In the genomic region with DNA sequence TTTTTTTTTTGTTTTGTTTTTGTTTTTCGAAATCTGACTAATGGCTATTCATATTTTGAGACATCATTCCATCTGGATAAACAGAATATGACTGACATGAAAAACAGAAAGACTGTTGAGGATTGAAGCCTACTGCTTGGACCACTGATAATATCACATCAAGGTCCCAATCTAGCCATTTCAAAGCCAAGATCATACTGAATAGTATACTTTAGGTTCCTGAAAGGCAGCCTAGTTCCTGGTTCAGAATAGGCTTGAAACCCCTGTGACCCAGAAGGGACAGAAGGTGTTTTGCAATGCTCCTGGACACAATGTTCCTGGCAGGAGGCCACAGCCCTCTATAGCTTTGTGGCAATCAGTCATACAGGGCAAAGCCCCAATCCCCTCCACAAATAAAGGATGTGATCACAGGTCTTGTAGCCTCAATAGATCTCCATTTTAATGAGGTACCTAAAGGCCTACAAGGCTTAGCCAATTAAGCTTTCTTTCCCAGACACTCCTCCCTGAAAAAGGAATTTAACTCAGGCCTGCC, we compare ENCODE assay signal across 17 mouse cellular contexts. TPM values are rescaled to one million over a fixed set of nuclear protein-coding genes. Genes with fewer than 3 reads are reported as not detected.
DNase-seq lines count a peak whose midpoint lies in the region; ATAC-seq lines count a peak whose summit lies in the region.
"Had no signal": no experiment of that assay in that cellular context is flagged by ENCODE, and none has a peak within 500 bp of the region (broad histone marks: within the 10 kb centered on the region; RNA-seq: fewer than 3 reads in every experiment).

No protein-coding gene starts in this region.

- no peak overlapping the region for H3K9ac ChIP-seq in embryonic facial prominence, embryonic 11.5 days (replicated peaks; ENCODE audit: low read length)
- H3K9ac ChIP-seq in liver, embryonic 16.5 days (ENCODE audit: low read depth, low read length), result no peak overlapping the region
- H3K9ac ChIP-seq in liver, embryonic 11.5 days (ENCODE audit: low read depth, low read length), result no peak overlapping the region

- no peaks in the 10 kb centered on the region; the same call in 1 of the 2 replicates for H3K9me3 ChIP-seq in embryonic facial prominence, embryonic 11.5 days (replicated peaks; ENCODE audit: control insufficient read depth, low read length)
- peaks cover 12% of the 10 kb centered on the region for H3K9me3 ChIP-seq in embryonic facial prominence, embryonic 10.5 days
- H3K9me3 ChIP-seq in liver, embryonic 16.5 days (replicated peaks; ENCODE audit: control insufficient read depth, low read length), result no peaks in the 10 kb centered on the region
- H3K9me3 ChIP-seq in liver, embryonic 11.5 days (ENCODE audit: control insufficient read depth, low read length), result no peaks in the 10 kb centered on the region; the same call in 1 of the 2 replicates

- no peaks in the 10 kb centered on the region for H3K4me1 ChIP-seq in embryonic facial prominence, embryonic 11.5 days (ENCODE audit: control insufficient read depth, insufficient read depth, low read length)
- no peaks in the 10 kb centered on the region for H3K4me1 ChIP-seq in embryonic facial prominence, embryonic 10.5 days
- H3K4me1 ChIP-seq in liver, embryonic 16.5 days (ENCODE audit: control insufficient read depth, low read depth, low read length), result no peaks in the 10 kb centered on the region
- H3K4me1 ChIP-seq in liver, embryonic 11.5 days (replicated peaks; ENCODE audit: control insufficient read depth, insufficient read depth, low read length), result no peaks in the 10 kb centered on the region
- no peaks in the 10 kb centered on the region for H3K4me1 ChIP-seq in brown adipose tissue, adult 24 weeks (ENCODE audit: control insufficient read depth, insufficient read depth, insufficient read length, low read length)

- no peak overlapping the region for H3K4me2 ChIP-seq in embryonic facial prominence, embryonic 11.5 days (ENCODE audit: low read depth, low read length)
- no peak overlapping the region for H3K4me2 ChIP-seq in liver, embryonic 16.5 days (ENCODE audit: low read depth, low read length)
- H3K4me2 ChIP-seq in liver, embryonic 11.5 days, result no peak overlapping the region

- 49% methylated on average over 1 of the region's 1 CpGs for WGBS in embryonic facial prominence, embryonic 11.5 days
- 58% methylated on average over 1 of the region's 1 CpGs for WGBS in embryonic facial prominence, embryonic 10.5 days
- 22% methylated on average over 1 of the region's 1 CpGs for WGBS in liver, embryonic 16.5 days (ENCODE audit: insufficient replicate concordance)
- 43% methylated on average over 1 of the region's 1 CpGs for WGBS in liver, embryonic 11.5 days

- H3K27ac ChIP-seq in embryonic facial prominence, embryonic 11.5 days (replicated peaks; ENCODE audit: low read depth, low read length), result no peak overlapping the region
- H3K27ac ChIP-seq in embryonic facial prominence, embryonic 10.5 days (replicated peaks), result no peak overlapping the region
- no peak overlapping the region for H3K27ac ChIP-seq in liver, embryonic 16.5 days (ENCODE audit: low read length)
- no peak overlapping the region for H3K27ac ChIP-seq in liver, embryonic 11.5 days (ENCODE audit: low read depth, low read length)
- H3K27ac ChIP-seq in brown adipose tissue, adult 24 weeks (replicated peaks; ENCODE audit: low read depth, low read length), result peak overlapping the region; percentile 46

- no peaks in the 10 kb centered on the region for H3K27me3 ChIP-seq in embryonic facial prominence, embryonic 11.5 days (ENCODE audit: control insufficient read depth, insufficient read depth, low read length)
- no peaks in the 10 kb centered on the region for H3K27me3 ChIP-seq in embryonic facial prominence, embryonic 10.5 days (replicated peaks; ENCODE audit: low read depth, poor library complexity, severe bottlenecking)
- no peaks in the 10 kb centered on the region for H3K27me3 ChIP-seq in liver, embryonic 16.5 days (ENCODE audit: control insufficient read depth, insufficient read depth, low read depth, low read length)
- H3K27me3 ChIP-seq in liver, embryonic 11.5 days (replicated peaks; ENCODE audit: control insufficient read depth, insufficient read depth, low read length), result no peaks in the 10 kb centered on the region

- no peaks in the 10 kb centered on the region for H3K36me3 ChIP-seq in embryonic facial prominence, embryonic 11.5 days (replicated peaks; ENCODE audit: control insufficient read depth, insufficient read depth, low read depth, low read length)
- H3K36me3 ChIP-seq in embryonic facial prominence, embryonic 10.5 days (replicated peaks), result no peaks in the 10 kb centered on the region
- H3K36me3 ChIP-seq in liver, embryonic 16.5 days (ENCODE audit: control insufficient read depth, insufficient read depth), result no peaks in the 10 kb centered on the region
- no peaks in the 10 kb centered on the region for H3K36me3 ChIP-seq in liver, embryonic 11.5 days (ENCODE audit: control insufficient read depth, insufficient read depth, low read length)

- ATAC-seq in embryonic facial prominence, embryonic 11.5 days (replicated peaks; ENCODE audit: insufficient number of reproducible peaks, low FRiP score, low TSS enrichment, low read depth), result no peak
- peak; percentile 43 for ATAC-seq in liver, embryonic 16.5 days (ENCODE audit: low read depth)
- no peak for ATAC-seq in liver, embryonic 11.5 days (replicated peaks; ENCODE audit: low FRiP score)
- no peak for ATAC-seq in activated CD4-positive, CD25-positive, alpha-beta regulatory T cell, adult 4 months
- ATAC-seq: midbrain, embryonic 16.5 days had no signal

- H3K4me3 ChIP-seq in embryonic facial prominence, embryonic 11.5 days (ENCODE audit: low read depth, low read length), result no peak overlapping the region
- no peak overlapping the region for H3K4me3 ChIP-seq in embryonic facial prominence, embryonic 10.5 days
- H3K4me3 ChIP-seq in liver, embryonic 16.5 days (ENCODE audit: low read depth, low read length), result no peak overlapping the region
- no peak overlapping the region for H3K4me3 ChIP-seq in liver, embryonic 11.5 days (ENCODE audit: low read depth, low read length)
- no peak overlapping the region for H3K4me3 ChIP-seq in brown adipose tissue, adult 24 weeks (ENCODE audit: insufficient read depth, low read depth, low read length)

- DNase-seq in embryonic facial prominence, embryonic 11.5 days (ENCODE audit: low spot score), result peak; percentile 12
- no peak for DNase-seq in embryonic facial prominence, embryonic 10.5 days (ENCODE audit: low spot score)
- no peak for DNase-seq in liver, embryonic 11.5 days (ENCODE audit: low spot score)
- DNase-seq in lung, postnatal 14 days, result peak; percentile 54
- no peak for DNase-seq in spleen, postnatal 10 days (ENCODE audit: low spot score in 2 of 2)
- DNase-seq: cerebellum, adult 11 months; kidney, postnatal 10 days; thymus, postnatal 4 days had no signal

RNA-seq across cellular contexts. Expression of gene Chil3, which starts 3.2 kb away (rescaled TPM):
- not detected in 2 replicates for polyA plus RNA-seq in embryonic facial prominence, embryonic 11.5 days (2014; fragmentation: Nextera tagmentation; extraction: Ambion mirVana)
- not detected in 2 replicates for polyA plus RNA-seq in embryonic facial prominence, embryonic 10.5 days (2016; fragmentation: Nextera tagmentation; extraction: Ambion mirVana)
- 26.9 and 37.6 TPM in 2 replicates for polyA plus RNA-seq in liver, embryonic 16.5 days (2015; fragmentation: Nextera tagmentation; extraction: Ambion mirVana)
- not detected in 2 replicates for polyA plus RNA-seq in liver, embryonic 11.5 days (2014; fragmentation: Nextera tagmentation; extraction: Ambion mirVana)
- not detected in 2 replicates for polyA plus RNA-seq in brown adipose tissue, adult 24 weeks (2012; ENCODE audit: insufficient read depth, insufficient read length, missing spikeins)
- under 1 TPM in 1 of 2 experiments, not detected in 1; 0.69 TPM for polyA plus RNA-seq in activated CD4-positive, CD25-positive, alpha-beta regulatory T cell, adult 4 months (2017; shearing (Covaris generic))
- polyA plus RNA-seq: C2C12; heart, embryonic 14.5 days; midbrain, embryonic 16.5 days; neural tube, embryonic 14.5 days had no signal

RNA-seq across cellular contexts. Expression of gene Chil4, which starts 48.7 kb away (rescaled TPM):
- polyA plus RNA-seq in embryonic facial prominence, embryonic 11.5 days (2014; fragmentation: Nextera tagmentation; extraction: Ambion mirVana), result not detected in 2 replicates
- not detected in 2 replicates for polyA plus RNA-seq in embryonic facial prominence, embryonic 10.5 days (2016; fragmentation: Nextera tagmentation; extraction: Ambion mirVana)
- polyA plus RNA-seq in liver, embryonic 16.5 days (2015; fragmentation: Nextera tagmentation; extraction: Ambion mirVana), result not detected in 2 replicates
- polyA plus RNA-seq in liver, embryonic 11.5 days (2014; fragmentation: Nextera tagmentation; extraction: Ambion mirVana), result not detected in 2 replicates
- polyA plus RNA-seq in brown adipose tissue, adult 24 weeks (2012; ENCODE audit: insufficient read depth, insufficient read length, missing spikeins), result not detected in 2 replicates
- polyA plus RNA-seq in activated CD4-positive, CD25-positive, alpha-beta regulatory T cell, adult 4 months (2017; shearing (Covaris generic)), result not detected
- polyA plus RNA-seq: C2C12; embryonic facial prominence, embryonic 14.5 days; heart, embryonic 14.5 days; limb, embryonic 14.5 days; midbrain, embryonic 16.5 days; neural tube, embryonic 14.5 days had no signal

RNA-seq across cellular contexts. Expression of gene Chia1, which starts 57.6 kb away (rescaled TPM):
- polyA plus RNA-seq in embryonic facial prominence, embryonic 11.5 days (2014; fragmentation: Nextera tagmentation; extraction: Ambion mirVana), result not detected in 2 replicates
- 0.20 and 0.29 TPM in 2 replicates for polyA plus RNA-seq in embryonic facial prominence, embryonic 10.5 days (2016; fragmentation: Nextera tagmentation; extraction: Ambion mirVana)
- polyA plus RNA-seq in liver, embryonic 16.5 days (2015; fragmentation: Nextera tagmentation; extraction: Ambion mirVana), result not detected in 2 replicates
- polyA plus RNA-seq in liver, embryonic 11.5 days (2014; fragmentation: Nextera tagmentation; extraction: Ambion mirVana), result not detected in 2 replicates
- not detected in 2 replicates for polyA plus RNA-seq in brown adipose tissue, adult 24 weeks (2012; ENCODE audit: insufficient read depth, insufficient read length, missing spikeins)
- under 1 TPM; 0.20 to 0.59 TPM for polyA plus RNA-seq in activated CD4-positive, CD25-positive, alpha-beta regulatory T cell, adult 4 months (2017; shearing (Covaris generic))
- polyA plus RNA-seq: C2C12 had no signal

Comparison
In these comparisons a context has a peak if more than half of its experiments do, and no peak if none do; other contexts are left out.
1. DNase-seq: peak in embryonic facial prominence, embryonic 11.5 days (single experiment) and lung, postnatal 14 days (single experiment); none in embryonic facial prominence, embryonic 10.5 days (single experiment), liver, embryonic 11.5 days (single experiment) and spleen, postnatal 10 days (0 of 2).
2. RNA of gene Chil3, which starts 3.2 kb away (polyA plus RNA-seq): 26.9 to 37.6 TPM in liver, embryonic 16.5 days; 0.69 TPM in activated CD4-positive, CD25-positive, alpha-beta regulatory T cell, adult 4 months, not detected in brown adipose tissue, adult 24 weeks, not detected in embryonic facial prominence, embryonic 11.5 days, not detected in embryonic facial prominence, embryonic 10.5 days and not detected in liver, embryonic 11.5 days; every median in the first group is over 10 times any median in the second.